Mouse (Mus musculus) right cerebral cortex, postnatal 36 days (tissue): Measurements from ENCODE around the gene Uchl4.

ENCODE experiments used
- DNase-seq, 2 experiments: peaks; one replicate each; pipeline ENCODE4 v3.0.0; 2022; ENCODE audit warnings: low spot score in 2 of 2, mixed read lengths in 1 of 2

Gene Uchl4

GRCm38 (mm10) chr9:64273757-64274156 lies 38.8 kb downstream of the Uchl4 start:
- DNase-seq, result peak in 1 of 2 experiments; percentile 30

- DNase-seq, result no peak
Observed at GRCm38 (mm10) chr9:64274291-64274690, 39.3 kb downstream of the Uchl4 start.

- DNase-seq, result no peak
Observed at GRCm38 (mm10) chr9:64274919-64275318, 39.9 kb downstream of the Uchl4 start.

GRCm38 (mm10) chr9:64277706-64278105 lies 42.7 kb downstream of the Uchl4 start:
- peak in 1 of 2 experiments; percentile 27 for DNase-seq

GRCm38 (mm10) chr9:64278665-64279310 lies 43.8 kb downstream of the Uchl4 start:
- no peak for DNase-seq

- DNase-seq, result peak; percentile 88
Observed at GRCm38 (mm10) chr9:64281105-64281780, 46.2 kb downstream of the Uchl4 start, which contains the start of gene Tipin. Tipin (plus strand) TSS chr9:64281581.

- DNase-seq, result no peak
Observed at GRCm38 (mm10) chr9:64281781-64282178, 46.8 kb downstream of the Uchl4 start.

- DNase-seq, result no peak
Observed at GRCm38 (mm10) chr9:64282404-64282987, 47.5 kb downstream of the Uchl4 start.
